Mouse (Mus musculus) small intestine, adult 10 weeks (tissue): Measurements from ENCODE around the gene Olfr557. TPM values are rescaled to one million over a fixed set of nuclear protein-coding genes. Genes with fewer than 3 reads are reported as not detected.

ENCODE experiments used
- polyA plus RNA-seq: library from polyadenylated mRNA; stranded (reverse); fragments of 350-450 nt; fragmentation: Illumina TruSeq; extraction: RNeasy Lipid Tissue Mini Kit (QIAGEN cat#74804); gene quantifications from one replicate; pipeline ENCODE4 v1.2.3, GENCODE M21; 2014; ENCODE audit warnings: low replicate concordance

Gene Olfr557
- polyA plus RNA-seq, result not detected

DNA sequence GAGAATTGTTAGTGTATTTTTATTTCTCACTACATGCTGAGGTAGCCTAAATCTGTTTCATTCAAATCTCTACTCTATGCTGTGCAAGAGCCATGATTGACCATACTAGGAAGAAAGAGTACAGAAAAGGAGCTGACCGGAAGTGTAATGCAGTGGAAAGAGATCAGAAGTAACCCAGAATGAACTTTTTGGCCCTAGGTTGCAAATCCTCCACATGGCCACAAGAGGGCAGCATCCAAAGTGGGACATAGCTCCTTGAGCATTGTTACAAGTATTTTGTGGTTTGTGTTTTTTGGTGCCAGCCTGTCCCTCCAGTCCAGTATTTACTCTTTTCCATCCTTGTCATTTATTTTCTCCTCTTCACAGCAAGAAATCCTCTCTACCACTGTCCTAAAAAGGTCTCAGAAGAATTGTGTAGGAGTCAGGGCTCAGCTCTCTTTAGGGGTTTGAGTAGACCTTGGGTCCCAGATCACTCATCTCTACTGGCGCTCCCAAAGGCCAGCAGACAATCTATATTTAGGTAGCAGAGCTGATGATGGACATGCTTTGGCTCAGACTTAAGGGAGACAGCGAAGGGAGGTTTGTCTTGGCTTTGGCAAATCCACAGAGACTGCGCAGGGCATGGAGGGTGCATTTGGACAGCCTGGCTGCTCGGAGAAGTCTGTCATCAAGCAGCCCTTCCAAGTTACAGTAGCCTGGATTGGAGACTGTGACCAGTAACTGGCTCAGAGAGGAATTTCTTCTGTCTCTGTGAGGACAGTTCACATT is at the start of gene Olfr557:
Gene Olfr557 (plus strand): TSS at position 553 of the 768 bp plus-strand sequence.

DNA sequence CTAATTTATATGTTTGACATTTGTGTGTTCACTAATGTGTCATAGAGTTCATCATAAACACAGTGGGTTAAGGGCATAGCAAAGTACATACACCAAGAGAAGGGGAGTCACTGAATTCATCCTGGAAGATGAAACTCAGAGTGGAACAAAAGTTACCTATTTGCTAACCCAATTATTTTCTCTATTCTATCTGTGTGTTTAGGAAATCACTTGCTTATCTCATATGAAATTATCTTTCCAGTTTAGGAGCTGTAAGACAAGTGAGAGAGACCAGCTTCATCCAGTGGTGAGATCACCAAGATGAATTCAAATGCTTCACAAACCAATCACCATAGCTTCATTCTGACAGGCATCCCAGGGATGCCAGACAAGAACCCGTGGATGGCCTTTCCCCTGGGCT is 37.2 kb upstream of the Olfr557 start, which contains the start of gene Olfr555:
Gene Olfr555 (plus strand): TSS at position 301 of the 400 bp plus-strand sequence.

DNA sequence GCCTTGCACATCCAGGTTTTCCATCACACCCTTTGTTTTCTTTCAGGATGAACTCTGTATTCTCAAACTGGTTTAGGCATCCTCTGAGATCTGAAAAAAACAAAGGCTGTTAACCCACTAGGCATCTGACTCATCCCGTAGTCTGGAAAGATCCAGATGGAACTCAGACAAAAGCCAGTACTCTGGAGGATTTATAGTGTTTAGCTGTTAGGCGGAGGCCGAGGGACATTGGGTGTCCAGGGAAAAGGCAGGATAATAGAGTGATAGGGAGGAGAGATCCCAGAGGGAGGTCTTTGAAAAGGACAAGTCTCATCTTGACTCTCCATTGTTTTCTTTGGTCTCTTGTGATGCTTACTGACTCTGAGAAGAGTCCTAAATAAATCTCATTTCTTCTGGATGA is 31.1 kb upstream of the Olfr557 start, which contains the start of gene Olfr556:
Gene Olfr556 (plus strand): TSS at position 301 of the 400 bp plus-strand sequence.

DNA sequence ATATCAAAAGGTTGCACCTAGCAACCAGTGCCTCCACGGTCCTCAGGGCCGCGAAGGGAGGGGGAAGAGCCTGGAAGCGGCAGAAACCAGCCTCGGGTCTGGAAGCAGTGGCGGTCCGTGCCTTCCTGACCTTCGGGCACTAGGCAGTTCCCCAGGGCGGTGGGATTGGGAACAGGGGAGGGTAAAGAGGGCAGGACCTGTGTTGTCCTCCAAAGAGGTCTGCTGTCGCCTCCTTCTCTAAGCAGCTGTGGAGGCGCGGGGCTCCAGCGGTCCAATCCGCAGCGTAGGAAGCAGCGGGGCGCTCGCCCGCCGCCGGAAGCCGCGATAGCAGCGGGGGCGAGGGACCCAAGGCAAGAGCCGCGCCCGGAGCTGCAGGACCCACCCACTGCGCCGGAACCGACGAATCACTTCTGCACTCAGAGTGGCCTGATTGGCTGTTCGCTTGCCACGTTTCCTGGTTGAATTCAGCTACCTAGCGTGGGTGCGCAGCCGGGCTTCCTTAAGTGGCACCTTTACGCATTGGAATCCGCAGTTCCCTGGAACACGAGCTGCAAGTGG is 8.7 kb upstream of the Olfr557 start, which contains the start of gene Trim68:
Gene Trim68 (minus strand): TSS at position 384 of the 558 bp plus-strand sequence.

DNA sequence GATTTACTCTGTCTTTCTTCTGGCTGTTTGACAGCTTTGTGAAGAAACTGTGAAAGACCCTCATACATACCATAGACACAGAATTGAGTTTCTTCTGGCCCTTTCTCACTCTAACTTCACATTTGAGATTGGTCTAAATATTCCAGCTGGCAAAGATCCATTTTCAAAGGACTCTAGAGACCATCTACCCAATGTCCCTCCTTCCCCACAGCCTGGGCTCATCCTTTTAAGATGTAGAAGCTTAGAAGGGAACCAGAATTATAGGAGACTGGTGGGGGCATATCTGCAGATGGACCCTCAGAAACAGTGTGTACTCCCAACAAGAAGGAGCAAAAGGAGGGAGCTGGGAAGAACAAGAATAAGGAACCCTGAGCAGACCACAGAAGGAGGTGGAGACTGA is 6.2 kb downstream of the Olfr557 start, which contains the start of gene Olfr558:
Gene Olfr558 (plus strand): TSS at position 301 of the 400 bp plus-strand sequence.

DNA sequence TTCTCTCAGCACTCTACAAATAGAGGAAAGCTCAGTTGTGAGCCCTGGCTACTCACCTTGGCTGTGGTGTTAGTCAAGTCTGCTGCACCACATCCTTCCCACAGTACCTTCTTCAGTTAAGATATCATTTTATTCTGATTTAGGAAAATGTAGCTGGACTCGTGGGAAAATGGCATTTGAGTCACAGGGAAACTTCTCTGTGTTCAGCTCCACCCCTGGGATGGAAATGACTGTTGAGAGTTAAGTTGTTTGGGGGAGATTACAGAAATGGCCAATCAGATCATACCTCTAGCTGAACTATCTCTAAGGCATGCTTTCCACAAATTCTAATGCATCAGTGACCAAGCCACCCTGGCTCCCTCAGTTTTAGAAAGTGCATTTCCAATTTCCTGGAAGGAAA is 23.3 kb downstream of the Olfr557 start, which contains the start of gene Olfr33:
Gene Olfr33 (minus strand): TSS at position 101 of the 400 bp plus-strand sequence.

DNA sequence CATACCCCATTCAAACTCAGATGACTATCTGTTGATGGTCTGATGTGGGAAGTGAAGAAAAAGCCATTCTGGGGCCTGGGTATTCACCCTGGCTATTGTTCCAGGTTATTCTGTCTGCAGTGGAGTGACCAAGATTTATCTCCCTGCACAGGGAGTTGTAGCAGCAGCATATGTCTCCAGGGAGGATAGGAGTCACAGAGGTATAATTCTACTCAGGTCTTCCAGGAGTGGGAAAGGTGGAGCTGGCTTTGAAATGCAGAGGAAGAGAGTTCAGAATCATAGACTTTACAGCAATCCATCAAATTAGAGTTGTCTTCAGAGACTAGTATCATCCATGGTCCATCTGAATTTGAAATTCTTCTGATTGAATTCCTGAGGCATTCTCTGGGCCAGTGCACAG is 31.7 kb downstream of the Olfr557 start, which contains the start of gene Olfr559:
Gene Olfr559 (minus strand): TSS at position 101 of the 400 bp plus-strand sequence.

Other genes starting within 250 kb of the Olfr557 start
- not detected for gene Olfr543, start 214.2 kb upstream of the Olfr557 start, polyA plus RNA-seq
- gene Olfr544, start 207.6 kb upstream of the Olfr557 start, polyA plus RNA-seq, result not detected
- not detected for gene Olfr545, start 196.3 kb upstream of the Olfr557 start, polyA plus RNA-seq
- gene Olfr547, start 161.2 kb upstream of the Olfr557 start, polyA plus RNA-seq, result not detected
- gene Olfr548-ps1, start 155.0 kb upstream of the Olfr557 start, polyA plus RNA-seq, result not detected
- gene Olfr549, start 146.0 kb upstream of the Olfr557 start, polyA plus RNA-seq, result not detected
- 15.3 TPM for gene Trim21, start 130.4 kb upstream of the Olfr557 start, polyA plus RNA-seq
- gene Olfr550, start 124.5 kb upstream of the Olfr557 start, polyA plus RNA-seq, result not detected
- gene Olfr551, start 104.0 kb upstream of the Olfr557 start, polyA plus RNA-seq, result not detected
- not detected for gene Olfr552, start 98.1 kb upstream of the Olfr557 start, polyA plus RNA-seq
- gene Olfr553, start 77.7 kb upstream of the Olfr557 start, polyA plus RNA-seq, result not detected
- gene Olfr554, start 57.5 kb upstream of the Olfr557 start, polyA plus RNA-seq, result not detected
- not detected for gene Olfr555, start 37.1 kb upstream of the Olfr557 start, polyA plus RNA-seq
- gene Olfr556, start 31.0 kb upstream of the Olfr557 start, polyA plus RNA-seq, result not detected
- 3.0 TPM for gene Trim68, start 8.6 kb upstream of the Olfr557 start, polyA plus RNA-seq
- 2.3 TPM for gene Olfr558, start 6.3 kb downstream of the Olfr557 start, polyA plus RNA-seq
- not detected for gene Olfr33, start 23.2 kb downstream of the Olfr557 start, polyA plus RNA-seq
- gene Olfr559, start 31.6 kb downstream of the Olfr557 start, polyA plus RNA-seq, result not detected
- 0.30 TPM for gene Olfr560, start 63.5 kb downstream of the Olfr557 start, polyA plus RNA-seq
- gene Olfr78, start 63.6 kb downstream of the Olfr557 start, polyA plus RNA-seq, result 1.3 TPM
- 0.26 TPM for gene Olfr561, start 75.3 kb downstream of the Olfr557 start, polyA plus RNA-seq
- not detected for gene Olfr564, start 107.6 kb downstream of the Olfr557 start, polyA plus RNA-seq
- not detected for gene Olfr566, start 162.9 kb downstream of the Olfr557 start, polyA plus RNA-seq
- not detected for gene Olfr568, start 181.2 kb downstream of the Olfr557 start, polyA plus RNA-seq
- gene Olfr569, start 195.0 kb downstream of the Olfr557 start, polyA plus RNA-seq, result not detected
- not detected for gene Olfr570, start 198.7 kb downstream of the Olfr557 start, polyA plus RNA-seq
- gene Olfr571, start 221.6 kb downstream of the Olfr557 start, polyA plus RNA-seq, result not detected
- gene Olfr572, start 228.5 kb downstream of the Olfr557 start, polyA plus RNA-seq, result not detected
- gene Olfr573-ps1, start 246.7 kb downstream of the Olfr557 start, polyA plus RNA-seq, result not detected